Mouse (Mus musculus): ENCODE measurements at regions not wholly inside any gene's neighbourhood (a gene's known extent, or its start where the extent isn't known, plus 50 kb on each side); places are given as distances from the start of the nearest gene placed in this dataset.

- Histone ChIP-seq H3K79me2 (replicated peaks; ENCODE audit: control insufficient read depth, extremely low read depth, insufficient read depth, poor library complexity, severe bottlenecking) (no peaks in the 10 kb centered on the region), H3K9ac (ENCODE audit: insufficient read depth, low read depth) (no peak overlapping the region), H3K9me3 (replicated peaks; ENCODE audit: low read length) (no peaks in the 10 kb centered on the region), H3K4me1 (ENCODE audit: control insufficient read depth in 1 of 2, insufficient read depth in 2 of 2) (no peaks in the 10 kb centered on the region), H3K36me3 (replicated peaks in 1 of 2; ENCODE audit: control insufficient read depth in 1 of 2, insufficient read depth in 1 of 2, low read length in 1 of 2) (no peaks in the 10 kb centered on the region), H3K27ac (ENCODE audit: insufficient read depth, low read depth) (no peak overlapping the region), H3K4me3 (replicated peaks in 1 of 3; ENCODE audit: low read depth in 2 of 3, low read length in 2 of 3, poor library complexity in 1 of 3) (no peak overlapping the region), H3K27me3 (replicated peaks) (no peaks in the 10 kb centered on the region), H3K4me2 (ENCODE audit: insufficient read depth, low read depth, poor library complexity, severe bottlenecking) (no peak overlapping the region)
- DNase-seq (ENCODE audit: extremely low read depth): no peak
- dilution Hi-C loops (cut with MboI; ENCODE audit: extremely low pct_ligation_motif_present, extremely low pct_unique_long_range_greater_than_20kb, low sequenced_read_pairs) (no loop called here), in situ Hi-C loops (cut with MboI; ENCODE audit: low pct_ligation_motif_present, low pct_unique_long_range_greater_than_20kb, low sequenced_read_pairs) (no loop called here)
- TF ChIP-seq CHD1 (IDR thresholded peaks at IDR 0.05; ENCODE audit: low read depth, low read length) (no peak), SMC3 (IDR thresholded peaks at IDR 0.05; ENCODE audit: low read depth, low read length) (no peak), JUN (IDR thresholded peaks at IDR 0.05; ENCODE audit: insufficient read depth, low read depth, low read length) (no peak), IRF4 (IDR thresholded peaks at IDR 0.05; ENCODE audit: low read depth, low read length) (no peak), MAZ (IDR thresholded peaks at IDR 0.05; ENCODE audit: low read depth, low read length) (no peak), CTCF (conservative IDR thresholded peaks at IDR 0.05 in 1 of 2, IDR thresholded peaks at IDR 0.05 in 1 of 2; ENCODE audit: low read depth in 2 of 2, low read length in 2 of 2) (no peak), USF1 (IDR thresholded peaks at IDR 0.05; ENCODE audit: low read depth, low read length) (no peak), NRF1 (IDR thresholded peaks at IDR 0.05; ENCODE audit: low read depth, low read length) (no peak), POLR2AphosphoS2 (IDR thresholded peaks at IDR 0.05; ENCODE audit: low read depth, low read length) (no peak), ZC3H11A (IDR thresholded peaks at IDR 0.05; ENCODE audit: low read depth, low read length) (no peak), USF2 (conservative IDR thresholded peaks at IDR 0.05; ENCODE audit: low read depth, low read length) (no peak), MXI1 (IDR thresholded peaks at IDR 0.05; ENCODE audit: low read depth, low read length) (no peak), NELFE (IDR thresholded peaks at IDR 0.05; ENCODE audit: low read depth, low read length) (no peak), POLR2A (IDR thresholded peaks at IDR 0.05; ENCODE audit: low read depth, low read length) (no peak), TBP (conservative IDR thresholded peaks at IDR 0.05; ENCODE audit: low read depth, low read length) (no peak), UBTF (IDR thresholded peaks at IDR 0.05; ENCODE audit: low read depth, low read length) (no peak), ELF1 (IDR thresholded peaks at IDR 0.05; ENCODE audit: low read depth, low read length) (no peak), PAX5 (IDR thresholded peaks at IDR 0.05; ENCODE audit: low read length) (no peak)
Measured at GRCm38 (mm10) chr2:9694178-9694577, 186.9 kb upstream of the 4930412O13Rik start.

GRCm38 (mm10) chr2:9697591-9698345 lies 183.3 kb upstream of the 4930412O13Rik start:
- DNase-seq (ENCODE audit: extremely low read depth): no peak
- Histone ChIP-seq H3K4me1 (ENCODE audit: control insufficient read depth in 1 of 2, insufficient read depth in 2 of 2) (no peaks in the 10 kb centered on the region), H3K4me2 (ENCODE audit: insufficient read depth, low read depth, poor library complexity, severe bottlenecking) (no peak overlapping the region), H3K27ac (ENCODE audit: insufficient read depth, low read depth) (no peak overlapping the region), H3K27me3 (replicated peaks) (no peaks in the 10 kb centered on the region), H3K36me3 (replicated peaks in 1 of 2; ENCODE audit: control insufficient read depth in 1 of 2, insufficient read depth in 1 of 2, low read length in 1 of 2) (no peaks in the 10 kb centered on the region), H3K9me3 (replicated peaks; ENCODE audit: low read length) (no peaks in the 10 kb centered on the region), H3K4me3 (replicated peaks in 1 of 3; ENCODE audit: low read depth in 2 of 3, low read length in 2 of 3, poor library complexity in 1 of 3) (no peak overlapping the region), H3K9ac (ENCODE audit: insufficient read depth, low read depth) (no peak overlapping the region), H3K79me2 (replicated peaks; ENCODE audit: control insufficient read depth, extremely low read depth, insufficient read depth, poor library complexity, severe bottlenecking) (no peaks in the 10 kb centered on the region)
- in situ Hi-C loops (cut with MboI; ENCODE audit: low pct_ligation_motif_present, low pct_unique_long_range_greater_than_20kb, low sequenced_read_pairs) (no loop called here), dilution Hi-C loops (cut with MboI; ENCODE audit: extremely low pct_ligation_motif_present, extremely low pct_unique_long_range_greater_than_20kb, low sequenced_read_pairs) (no loop called here)
- TF ChIP-seq SMC3 (IDR thresholded peaks at IDR 0.05; ENCODE audit: low read depth, low read length) (no peak), KAT2A (IDR thresholded peaks at IDR 0.05; ENCODE audit: insufficient replicate concordance, low read length) (no peak), EP300 (IDR thresholded peaks at IDR 0.05; ENCODE audit: low read length) (no peak)
